Mouse (Mus musculus): ENCODE results near the gene Cntn5.

Cntn5 gene

GRCm38 (mm10) chr9:10226013-10226412, 678.6 kb downstream of the Cntn5 start:
- DNase-seq (ENCODE audit: low read depth): no peak

- DNase-seq (ENCODE audit: low read depth): no peak
Observed at GRCm38 (mm10) chr9:10186063-10186462, 718.5 kb downstream of the Cntn5 start.

GRCm38 (mm10) chr9:10170526-10170925, 734.0 kb downstream of the Cntn5 start:
- DNase-seq (ENCODE audit: low read depth): no peak

GRCm38 (mm10) chr9:10121350-10122057, 783.1 kb downstream of the Cntn5 start:
- no peak for DNase-seq (ENCODE audit: low read depth)

DNA sequence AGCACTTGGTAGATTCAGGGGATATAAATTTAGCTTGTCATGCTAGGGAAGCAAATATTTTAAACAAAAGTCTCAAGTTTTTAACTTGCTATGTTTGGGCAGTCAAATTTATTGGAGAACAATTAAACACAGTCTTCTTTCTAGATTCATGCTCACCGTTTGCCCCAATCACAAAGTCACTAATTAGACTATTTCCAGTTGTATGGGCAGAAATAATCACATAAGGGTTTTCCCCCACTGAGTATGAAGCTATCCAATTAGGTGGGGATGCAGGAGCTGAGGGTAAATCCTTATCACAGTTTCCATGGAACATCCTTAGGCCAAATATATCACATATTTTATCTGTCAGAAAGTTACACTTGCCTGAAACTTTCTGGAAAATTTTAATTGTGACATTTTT, 788.0 kb downstream of the Cntn5 start:
- DNase-seq (ENCODE audit: low read depth): no peak

DNA sequence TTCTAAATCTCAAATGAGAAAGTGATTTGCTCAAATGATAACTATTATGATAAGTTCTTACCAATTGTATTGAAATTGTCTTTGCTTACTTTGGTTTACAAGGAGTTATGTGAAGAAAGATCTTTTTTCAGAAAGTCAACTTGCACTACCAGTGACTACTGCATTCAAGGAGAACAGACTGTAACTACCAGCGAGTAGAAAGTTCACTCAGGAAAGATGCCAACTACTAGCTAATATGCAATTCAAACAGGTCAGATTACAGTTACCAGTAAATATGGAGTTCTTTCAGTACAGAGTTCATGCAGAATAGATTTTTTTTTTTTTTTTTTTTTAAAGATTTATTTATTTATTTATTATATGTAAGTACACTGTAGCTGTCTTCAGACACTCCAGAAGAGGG, 795.4 kb downstream of the Cntn5 start:
- no peak for DNase-seq (ENCODE audit: low read depth)

DNA sequence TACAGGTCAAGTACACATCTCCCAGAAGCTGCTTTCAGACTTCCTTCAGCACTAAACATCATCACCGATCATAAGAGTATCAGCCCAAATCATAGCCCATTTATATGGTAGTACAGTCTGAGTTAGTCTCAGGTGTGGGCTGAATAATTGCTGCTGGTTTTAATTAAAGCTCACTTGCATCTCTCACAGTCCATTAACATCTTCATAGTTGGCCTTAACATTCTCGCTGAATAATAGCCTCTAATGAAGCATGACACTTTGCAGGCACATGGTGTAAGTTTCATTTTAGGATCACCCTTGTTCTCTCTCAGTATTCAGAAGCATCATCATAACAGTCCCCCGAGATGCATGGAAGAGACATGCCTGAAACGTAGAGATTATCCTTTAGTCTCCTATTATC, 796.7 kb downstream of the Cntn5 start:
- no peak for DNase-seq (ENCODE audit: low read depth)

DNA sequence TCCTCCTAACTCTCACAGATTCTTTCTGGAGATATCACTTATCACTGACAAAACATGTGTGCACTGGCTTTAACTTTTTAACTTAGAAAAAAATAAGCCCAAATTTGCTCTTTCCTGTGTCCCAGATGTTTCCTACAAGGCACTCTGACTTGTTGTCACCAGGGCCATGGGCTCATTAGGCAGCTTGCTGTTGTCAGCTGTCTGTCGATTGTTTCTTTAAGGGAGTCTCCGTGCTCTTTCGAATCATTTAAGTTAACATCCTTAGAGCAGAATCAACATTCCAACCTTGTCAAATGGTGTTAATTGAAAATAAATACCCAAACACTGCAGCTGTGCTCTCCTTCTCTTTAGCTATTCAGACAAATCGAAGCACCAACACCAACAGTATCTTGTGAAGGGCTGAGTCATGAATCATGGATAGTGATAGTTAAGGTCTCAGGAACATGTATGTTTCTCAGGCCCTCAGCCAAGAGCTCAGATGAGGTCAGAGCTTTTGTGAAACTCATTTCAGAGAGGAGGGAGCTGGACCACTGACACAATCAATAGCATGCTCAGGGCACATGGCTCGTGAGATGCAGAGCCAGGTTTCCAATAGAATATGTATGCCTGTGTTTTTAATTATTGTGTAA, 802.6 kb downstream of the Cntn5 start:
- no peak for DNase-seq (ENCODE audit: low read depth)

DNA sequence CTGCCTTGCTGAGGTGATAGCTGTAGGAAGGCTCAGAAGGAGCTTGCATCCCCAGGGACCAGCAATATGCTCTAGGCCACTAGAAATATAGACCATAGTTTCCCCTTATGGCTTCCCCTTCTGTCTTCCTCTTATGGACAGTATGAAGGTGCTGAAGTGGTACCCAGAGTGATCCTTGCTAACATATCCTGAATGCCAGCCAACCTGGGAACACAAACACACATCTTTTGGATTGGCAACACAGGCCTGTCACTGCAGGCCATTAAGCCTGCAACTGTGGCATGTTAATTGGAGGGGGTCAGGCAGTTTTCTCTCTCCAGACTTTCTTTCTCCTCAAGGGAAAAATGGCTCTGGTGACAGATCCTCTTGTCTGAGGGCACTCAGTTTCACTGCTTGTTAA, 828.3 kb downstream of the Cntn5 start:
- DNase-seq (ENCODE audit: low read depth): no peak

- no peak for DNase-seq (ENCODE audit: low read depth)
Observed at GRCm38 (mm10) chr9:10073401-10073800, 831.2 kb downstream of the Cntn5 start.

DNA sequence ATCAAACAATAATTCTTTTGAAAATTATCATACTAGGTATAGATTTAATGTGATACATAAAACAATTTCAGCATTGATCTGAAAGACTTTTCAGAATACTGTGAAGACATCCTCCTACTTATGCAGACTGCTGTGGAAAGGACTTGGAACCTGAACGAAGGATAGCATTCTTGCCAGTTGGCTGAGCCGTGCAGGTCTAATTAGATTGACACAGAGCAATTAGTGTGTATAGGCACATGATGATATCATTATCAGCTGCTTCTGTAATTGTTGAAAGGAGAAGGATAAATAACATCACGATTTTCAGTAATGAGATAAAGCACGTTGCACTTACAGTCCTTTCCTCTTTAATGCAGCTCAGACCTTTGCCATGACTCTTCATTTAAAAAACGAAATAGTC, 831.7 kb downstream of the Cntn5 start:
- no peak for DNase-seq (ENCODE audit: low read depth)

- DNase-seq (ENCODE audit: low read depth): no peak
Observed at GRCm38 (mm10) chr9:10071271-10071670, 833.3 kb downstream of the Cntn5 start.

GRCm38 (mm10) chr9:10044969-10045789, 859.4 kb downstream of the Cntn5 start:
- no peak for DNase-seq (ENCODE audit: low read depth)

DNA sequence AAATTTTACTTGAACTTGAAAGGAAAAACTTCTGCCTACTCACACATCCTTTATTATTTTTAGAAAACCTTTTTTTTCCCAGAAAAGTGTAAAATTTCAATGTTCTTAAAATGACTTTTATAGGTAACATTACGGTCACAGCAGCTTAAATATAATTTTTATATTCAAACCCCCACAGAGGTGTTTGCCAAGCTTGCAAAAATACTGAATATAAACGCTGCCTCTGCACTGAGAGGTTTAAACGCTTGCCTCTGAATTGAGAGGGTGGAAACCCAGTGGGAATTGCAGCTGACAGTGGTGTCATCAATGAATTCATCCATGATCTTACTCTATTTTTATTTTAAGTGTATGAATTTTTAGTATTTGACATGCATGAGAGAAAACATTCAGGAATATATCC, 861.6 kb downstream of the Cntn5 start:
- DNase-seq (ENCODE audit: low read depth): no peak

DNA sequence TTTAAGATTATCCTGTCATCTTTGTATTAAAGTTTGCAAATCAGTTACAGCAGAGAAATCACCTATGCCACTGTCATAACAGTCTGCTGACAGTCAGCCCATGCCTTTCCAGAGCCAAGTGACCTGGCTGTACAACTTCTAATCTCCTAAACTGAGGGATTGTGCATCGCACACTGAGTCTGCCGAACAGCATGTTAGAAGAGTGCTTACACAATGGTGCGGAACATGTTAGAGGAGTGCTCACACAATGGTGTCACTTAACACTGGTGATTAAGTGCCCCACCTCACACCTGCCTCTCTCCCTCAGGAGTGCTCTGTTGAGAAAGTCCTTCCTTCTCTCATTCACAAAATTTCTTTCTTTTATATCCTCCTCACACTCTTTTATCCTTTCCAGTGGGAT, 889.4 kb downstream of the Cntn5 start:
- DNase-seq (ENCODE audit: low read depth): no peak

DNA sequence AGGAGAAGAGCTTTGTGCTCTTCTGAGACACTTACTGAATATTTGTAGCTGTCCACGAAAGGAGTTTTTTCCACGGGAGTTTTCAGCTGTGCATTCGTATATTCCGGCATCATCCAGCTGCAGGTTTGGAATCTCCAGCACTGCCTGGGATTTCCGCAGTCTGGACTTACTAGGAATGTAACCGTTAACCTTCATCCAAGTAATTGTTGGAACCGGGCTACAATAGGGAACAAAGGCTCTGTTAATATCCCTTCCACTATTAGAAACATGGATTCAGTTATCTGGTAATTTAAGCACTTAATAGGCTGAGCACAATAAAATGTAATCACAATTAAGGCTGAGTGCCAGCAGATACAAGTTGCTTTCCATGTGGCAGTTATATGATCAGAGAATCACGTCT, 920.5 kb downstream of the Cntn5 start:
- DNase-seq (ENCODE audit: low read depth): no peak

GRCm38 (mm10) chr9:9983220-9983619, 921.4 kb downstream of the Cntn5 start:
- DNase-seq (ENCODE audit: low read depth): no peak

DNA sequence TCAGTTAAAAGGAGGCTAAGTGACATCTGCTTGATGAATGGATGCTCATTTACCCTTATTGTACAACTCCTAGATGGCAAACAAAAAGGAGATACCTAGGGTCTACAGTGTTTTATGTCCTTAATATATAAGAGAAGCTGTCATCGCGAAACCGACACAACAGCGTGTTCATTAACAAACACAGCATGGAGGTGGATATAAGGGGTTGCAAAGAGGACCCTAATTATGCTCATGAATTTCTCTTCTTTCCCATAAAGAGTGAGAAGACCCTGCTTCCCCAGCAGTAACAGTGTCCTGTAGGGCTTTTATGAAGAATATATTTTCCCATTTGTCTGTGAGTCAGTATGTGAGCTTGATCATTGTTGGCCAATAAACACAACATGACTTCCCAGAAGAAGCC, 939.2 kb downstream of the Cntn5 start:
- no peak for DNase-seq (ENCODE audit: low read depth)

DNA sequence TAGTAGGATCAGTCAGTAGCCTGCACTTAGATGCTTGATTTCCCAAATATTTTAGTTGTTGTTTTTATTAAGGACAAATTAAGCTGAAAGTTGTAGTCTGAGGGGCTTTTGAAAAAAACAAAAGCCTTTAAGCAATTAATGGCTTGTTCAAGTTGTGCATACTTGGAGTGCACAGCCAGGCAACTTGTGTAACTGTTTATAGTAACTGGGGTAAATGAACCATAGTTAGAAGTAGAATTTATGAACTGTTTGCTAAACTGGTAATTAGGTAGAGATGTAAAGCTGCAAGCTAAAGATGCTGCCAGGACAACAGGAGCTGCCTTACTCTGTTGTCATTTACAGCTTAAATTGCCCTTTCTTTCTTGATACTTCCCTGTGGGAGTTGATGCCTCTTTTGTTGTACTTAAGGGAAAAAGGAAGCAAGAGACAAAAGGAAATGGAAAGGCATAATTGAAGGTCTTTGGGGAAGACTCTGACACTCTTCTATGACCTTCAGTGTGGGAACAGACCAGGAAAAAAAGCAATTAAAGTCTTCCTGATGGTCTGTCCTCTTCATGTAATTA, 943.9 kb downstream of the Cntn5 start:
- no peak for DNase-seq (ENCODE audit: low read depth)

DNA sequence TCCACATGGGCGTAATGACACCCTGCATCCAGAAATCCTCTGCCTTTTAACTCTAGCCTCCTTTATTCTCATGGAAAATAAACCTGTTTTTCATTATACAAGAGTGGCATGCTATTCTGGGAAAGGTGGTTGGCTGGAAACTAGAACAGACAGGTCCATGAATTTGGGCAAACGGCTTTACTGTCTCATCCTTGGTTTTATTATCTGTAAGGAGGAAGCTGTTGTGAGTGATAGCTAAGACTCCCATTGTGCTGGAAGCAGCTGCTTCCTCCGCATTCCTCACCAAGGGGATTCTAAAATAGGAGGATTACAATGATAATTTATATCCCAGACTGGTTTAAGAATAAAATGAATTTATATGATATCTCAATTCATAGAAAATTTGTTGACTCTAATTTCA, 955.2 kb downstream of the Cntn5 start:
- no peak for DNase-seq (ENCODE audit: low read depth)

GRCm38 (mm10) chr9:9944872-9945271, 959.7 kb downstream of the Cntn5 start:
- DNase-seq (ENCODE audit: low read depth): no peak

DNA sequence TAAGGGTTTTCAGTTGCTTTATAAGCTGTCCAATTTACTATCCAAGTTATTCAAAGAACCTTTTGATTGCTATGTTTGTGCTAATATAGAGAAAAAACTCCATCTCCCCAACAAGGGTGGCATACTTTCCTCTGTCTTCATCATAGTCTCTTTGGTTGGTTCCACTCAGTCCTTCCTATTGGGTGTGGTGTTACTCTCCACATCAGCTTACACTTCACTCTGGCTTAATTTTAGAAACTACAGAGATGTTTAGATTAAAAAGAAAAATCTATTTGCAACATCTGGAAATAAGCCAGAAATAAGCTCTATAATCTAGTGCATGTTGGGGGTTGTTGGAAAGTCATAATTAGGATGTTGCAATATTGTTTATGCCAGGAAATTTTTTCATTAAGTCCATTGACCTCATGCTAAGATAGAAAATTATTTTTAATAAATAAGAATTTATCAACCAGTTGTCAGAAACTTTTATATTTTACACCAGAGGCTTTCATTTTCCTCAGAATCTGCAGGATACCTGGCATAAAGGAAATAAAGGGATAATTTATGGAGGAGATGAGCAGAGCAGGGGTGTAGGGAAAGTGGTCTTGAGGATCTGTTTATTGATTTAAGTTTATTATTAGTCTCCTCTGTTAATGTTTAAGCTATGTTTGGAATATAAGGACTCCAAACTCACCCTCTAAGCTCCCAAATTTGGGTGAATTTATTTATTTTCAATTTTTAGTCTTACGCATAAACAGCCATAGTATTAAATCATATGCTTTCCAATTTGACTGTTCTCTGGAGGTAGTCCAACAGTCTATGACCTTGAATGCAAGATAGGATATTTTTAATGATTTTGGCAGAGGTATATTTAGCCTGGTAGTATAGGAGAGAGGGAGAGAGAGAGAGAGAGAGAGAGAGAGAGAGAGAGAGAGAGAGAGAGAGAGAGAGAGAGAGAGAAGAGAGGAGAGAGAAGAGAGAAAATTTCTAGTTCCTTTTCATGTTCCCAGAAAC, 966.8 kb downstream of the Cntn5 start:
- no peak for DNase-seq (ENCODE audit: low read depth)

Measured in induced T-regulatory cell, adult 2 months (primary cell).